Mouse (Mus musculus) midbrain, embryonic 12.5 days (tissue): Measurements from ENCODE around the gene Cmip. TPM values are rescaled to one million over a fixed set of nuclear protein-coding genes. Genes with fewer than 3 reads are reported as not detected.

Experiments
- ATAC-seq: fragments of 200-750 bp; cut with Nextera tagmentation; 2 replicates; pipeline ENCODE4 v1.8.0; 2017; ENCODE audit warnings: low read depth, moderate TSS enrichment, moderate library complexity; ENCODE audit not compliant: low FRiP score
- H3K27ac ChIP-seq: fragments of 300-500 bp; sonication (generic); replicated peaks from 2 replicates; pipeline ENCODE4 v1.5.1; 2016; ENCODE audit warnings: mild to moderate bottlenecking
- H3K27me3 ChIP-seq: fragments of 300-500 bp; sonication (generic); 2 replicates; pipeline ENCODE4 v1.6.1; 2016; ENCODE audit warnings: mild to moderate bottlenecking
- H3K36me3 ChIP-seq: fragments of 300-500 bp; sonication (generic); 2 replicates; pipeline ENCODE4 v1.6.1; 2016
- H3K4me1 ChIP-seq: fragments of 300-500 bp; sonication (generic); 2 replicates; pipeline ENCODE4 v1.6.1; 2016
- H3K4me2 ChIP-seq: fragments of 300-500 bp; sonication (generic); replicated peaks from 2 replicates; pipeline ENCODE4 v1.6.1; 2016; ENCODE audit warnings: mild to moderate bottlenecking, moderate library complexity
- H3K4me3 ChIP-seq: fragments of 300-500 bp; sonication (generic); 2 replicates; pipeline ENCODE4 v1.5.1; 2016; ENCODE audit warnings: mild to moderate bottlenecking
- H3K9ac ChIP-seq: fragments of 300-500 bp; sonication (generic); replicated peaks from 2 replicates; pipeline ENCODE4 v1.6.1; 2016; ENCODE audit warnings: mild to moderate bottlenecking, moderate library complexity
- H3K9me3 ChIP-seq: fragments of 300-500 bp; sonication (generic); 2 replicates; pipeline ENCODE4 v1.6.1; 2016; ENCODE audit warnings: mild to moderate bottlenecking
- WGBS: fragments of 180-500 bp; shearing (Covaris S2); methylation state at CpG from one replicate; pipeline ENCODE4 v1.1.7; 2016; 5-methylcytosine and 5-hydroxymethylcytosine counted together
- polyA plus RNA-seq: library from polyadenylated mRNA; unstranded; fragments of >200 nt; fragmentation: Nextera tagmentation; extraction: Ambion mirVana; gene quantifications from 2 replicates; pipeline ENCODE4 v1.2.1, GENCODE M21; 2016

Cmip gene
- polyA plus RNA-seq, 1 experiment from 2014 or later, result 30.0 TPM

DNA sequence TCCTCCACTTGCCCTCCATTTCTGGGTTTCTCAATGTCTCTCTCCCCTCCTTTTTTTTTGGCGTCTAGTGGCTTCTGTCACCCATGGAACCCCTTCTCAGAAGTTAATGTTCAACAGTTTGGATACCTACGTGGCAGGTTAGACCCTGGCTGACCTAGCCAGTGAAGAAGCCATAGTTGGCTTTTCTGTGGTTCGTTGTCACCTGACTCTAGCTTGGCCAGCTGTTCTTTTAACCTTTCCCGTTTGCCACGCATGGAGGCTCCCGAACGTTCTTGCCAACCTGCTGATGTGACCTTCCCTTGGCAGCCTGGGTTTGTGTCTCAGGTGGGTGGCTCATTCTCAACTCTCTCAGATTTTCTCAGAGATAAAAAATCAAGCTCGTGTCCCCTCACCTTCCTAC lies 60.6 kb downstream of the Cmip start:
- 95% methylated on average over 8 of the region's 8 CpGs for WGBS
- Histone ChIP-seq H3K27me3 (no peaks in the 10 kb centered on the region), H3K4me1 (peaks cover 58% of the 10 kb centered on the region), H3K27ac (no peak overlapping the region), H3K36me3 (no peaks in the 10 kb centered on the region), H3K4me3 (no peak overlapping the region), H3K9me3 (no peaks in the 10 kb centered on the region), H3K4me2 (no peak overlapping the region), H3K9ac (no peak overlapping the region)
- ATAC-seq, result no peak

DNA sequence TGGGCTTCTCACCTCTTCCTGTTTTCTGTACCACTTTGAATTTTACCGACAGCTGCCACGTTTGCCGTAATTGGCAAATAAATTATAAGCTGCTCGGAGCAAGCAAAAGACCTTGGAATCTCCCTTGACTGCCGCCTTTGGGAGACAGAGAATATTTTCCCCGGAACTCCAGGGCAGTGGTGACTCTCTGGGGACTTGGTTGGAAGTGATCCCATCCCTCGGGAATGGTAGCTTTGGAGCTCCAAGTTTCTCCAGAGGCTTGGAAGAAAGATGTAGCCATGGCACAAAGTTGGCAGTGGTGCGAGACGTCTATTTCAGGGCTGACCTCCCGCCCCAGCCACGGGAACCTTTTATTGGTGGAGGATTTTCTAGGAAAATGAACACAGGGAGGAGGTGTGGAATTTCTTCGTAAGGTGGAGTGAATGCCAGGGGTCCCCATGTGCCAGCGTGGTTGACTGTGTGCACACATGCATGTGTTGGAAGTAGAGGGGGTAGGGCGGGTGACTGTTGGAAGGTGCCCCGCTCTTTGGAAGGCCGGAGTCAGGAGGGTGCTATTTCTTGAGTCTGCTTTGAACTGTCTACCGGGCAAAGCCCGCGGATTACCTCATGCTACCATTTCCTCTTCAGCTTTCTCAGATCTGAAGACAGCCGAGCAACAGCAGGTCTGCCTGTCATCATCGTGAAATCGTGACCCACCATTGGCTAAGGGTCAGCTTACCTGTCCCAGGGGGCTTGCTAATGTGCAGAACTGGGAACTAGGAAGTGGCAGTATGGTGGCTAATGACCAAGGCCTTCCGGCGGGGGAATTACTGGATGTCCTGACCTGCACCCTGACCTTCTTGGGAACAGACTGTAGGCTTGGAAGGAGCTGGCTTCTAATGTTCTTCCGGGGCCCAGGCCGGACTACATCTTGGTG lies 62.3 kb downstream of the Cmip start:
- no peak overlapping the region for H3K27ac ChIP-seq
- H3K4me3 ChIP-seq, result no peak overlapping the region
- no peaks in the 10 kb centered on the region for H3K36me3 ChIP-seq
- H3K9ac ChIP-seq, result no peak overlapping the region
- H3K4me2 ChIP-seq, result no peak overlapping the region
- ATAC-seq, result no peak
- WGBS, result 87% methylated on average over 26 of the region's 26 CpGs
- no peaks in the 10 kb centered on the region for H3K27me3 ChIP-seq
- H3K9me3 ChIP-seq, result no peaks in the 10 kb centered on the region
- H3K4me1 ChIP-seq, result peaks cover 63% of the 10 kb centered on the region

DNA sequence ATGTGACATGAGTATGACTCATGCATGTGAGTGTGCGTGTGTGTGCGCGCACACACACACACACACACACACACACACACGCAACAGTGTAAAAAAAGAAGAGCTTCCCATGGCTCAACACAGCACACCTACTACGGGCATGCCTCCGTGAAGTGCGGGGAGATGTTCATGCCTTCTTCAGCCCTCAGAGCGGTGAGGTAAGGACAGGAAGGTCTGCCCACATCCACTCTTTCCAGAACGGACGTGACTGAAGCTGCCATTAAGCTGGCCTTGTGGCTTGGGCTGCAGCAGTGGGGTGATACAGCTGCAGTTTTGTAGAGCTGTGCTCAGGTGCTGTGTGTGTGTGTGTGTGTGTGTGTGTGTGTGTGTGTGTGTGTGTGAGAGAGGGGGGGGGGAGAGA lies 63.8 kb downstream of the Cmip start:
- Histone ChIP-seq H3K4me3 (no peak overlapping the region), H3K9ac (no peak overlapping the region; the same call in 1 of the 2 replicates), H3K4me1 (peaks cover 48% of the 10 kb centered on the region), H3K27ac (peak overlapping the region; percentile 80), H3K27me3 (no peaks in the 10 kb centered on the region), H3K4me2 (no peak overlapping the region), H3K9me3 (no peaks in the 10 kb centered on the region), H3K36me3 (no peaks in the 10 kb centered on the region; the same call in 1 of the 2 replicates)
- WGBS, result 93% methylated on average over 10 of the region's 10 CpGs
- ATAC-seq, result no peak

DNA sequence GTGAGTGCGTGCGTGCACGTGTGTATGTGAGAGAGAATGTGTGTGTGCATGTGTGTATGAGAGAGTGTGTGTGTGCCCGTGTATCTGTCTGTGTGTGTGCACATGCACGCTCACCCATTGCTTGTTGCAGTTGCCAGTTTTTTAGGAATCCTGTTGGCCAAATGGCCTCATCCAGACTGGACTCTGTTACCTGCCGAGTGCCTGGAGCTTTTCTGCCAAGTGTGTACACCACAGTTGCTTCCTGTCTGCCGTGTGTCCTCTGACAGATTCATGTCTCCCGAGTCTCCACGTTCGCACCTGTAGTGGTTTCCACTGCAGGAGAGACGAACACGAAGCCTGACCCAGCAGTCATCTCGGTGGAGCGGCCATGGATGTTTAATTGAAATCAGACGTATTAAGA lies 64.4 kb downstream of the Cmip start:
- WGBS, result 85% methylated on average over 15 of the region's 15 CpGs
- H3K9me3 ChIP-seq, result no peaks in the 10 kb centered on the region
- H3K4me2 ChIP-seq, result no peak overlapping the region
- H3K4me1 ChIP-seq, result peaks cover 44% of the 10 kb centered on the region
- no peaks in the 10 kb centered on the region for H3K27me3 ChIP-seq
- H3K9ac ChIP-seq, result no peak overlapping the region; the same call in 1 of the 2 replicates
- no peaks in the 10 kb centered on the region; the same call in 1 of the 2 replicates for H3K36me3 ChIP-seq
- no peak overlapping the region for H3K4me3 ChIP-seq
- ATAC-seq, result no peak
- H3K27ac ChIP-seq, result peak overlapping the region; percentile 80

DNA sequence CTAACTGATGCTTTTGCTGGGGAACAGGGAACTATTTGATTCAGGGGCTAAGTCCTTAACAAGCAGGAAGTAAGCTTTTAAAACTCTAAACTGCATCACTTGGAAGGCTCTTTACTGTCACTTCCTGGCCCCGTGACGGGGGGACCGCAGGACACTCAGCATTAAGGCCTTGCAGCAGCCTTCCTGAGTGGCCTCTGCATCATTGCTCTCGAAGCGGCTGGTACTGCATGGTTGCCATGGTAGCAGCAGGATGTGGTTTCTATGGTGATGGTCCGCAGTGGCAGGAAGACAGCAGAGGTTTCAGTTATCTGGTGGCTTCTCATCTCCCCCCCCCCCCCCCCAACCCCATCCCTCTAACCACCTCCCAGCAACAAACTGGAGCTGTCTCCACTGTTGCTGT lies 65.2 kb downstream of the Cmip start:
- Histone ChIP-seq H3K27me3 (no peaks in the 10 kb centered on the region), H3K36me3 (no peaks in the 10 kb centered on the region; the same call in 1 of the 2 replicates), H3K4me3 (no peak overlapping the region), H3K4me1 (peaks cover 39% of the 10 kb centered on the region), H3K27ac (peak overlapping the region; percentile 80), H3K4me2 (peak overlapping the region; percentile 32), H3K9ac (no peak overlapping the region), H3K9me3 (no peaks in the 10 kb centered on the region)
- WGBS, result 24% methylated on average over 6 of the region's 6 CpGs
- peak; percentile 90 for ATAC-seq

DNA sequence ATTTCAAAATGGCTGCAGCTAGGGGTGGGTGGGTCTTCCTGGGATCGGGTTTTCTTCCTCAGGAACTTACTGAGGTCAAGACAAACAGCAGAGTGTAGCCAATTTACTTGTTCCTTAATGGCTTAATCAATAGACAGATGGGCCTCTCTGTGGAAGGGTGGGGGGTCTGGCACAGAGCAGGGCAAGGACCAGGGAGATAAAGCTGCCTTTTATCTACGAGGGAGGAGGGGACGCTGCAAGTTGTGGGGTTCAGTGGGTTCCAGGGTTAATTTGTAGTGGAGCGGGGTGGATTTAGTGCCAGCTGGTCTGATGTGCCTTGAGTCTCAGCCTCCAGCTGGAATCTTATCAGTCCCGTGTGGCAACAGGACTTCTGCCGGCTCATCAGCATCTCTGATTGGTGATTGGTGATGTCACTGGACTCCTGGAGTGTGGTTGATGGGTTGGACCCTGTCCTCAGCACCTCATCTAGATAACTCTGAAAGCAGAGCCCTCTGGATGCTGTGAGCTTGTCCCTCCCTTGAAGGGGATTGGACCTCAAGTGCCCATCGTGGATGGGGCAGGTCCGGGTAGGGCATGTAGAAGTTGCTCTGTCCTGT lies 65.9 kb downstream of the Cmip start:
- 54% methylated on average over 8 of the region's 8 CpGs for WGBS
- Histone ChIP-seq H3K9me3 (no peaks in the 10 kb centered on the region), H3K4me3 (no peak overlapping the region), H3K27ac (peak overlapping the region; percentile 80), H3K36me3 (no peaks in the 10 kb centered on the region; the same call in 1 of the 2 replicates), H3K9ac (no peak overlapping the region), H3K4me1 (peaks cover 47% of the 10 kb centered on the region), H3K4me2 (peak overlapping the region; percentile 32), H3K27me3 (no peaks in the 10 kb centered on the region)
- ATAC-seq, result no peak

DNA sequence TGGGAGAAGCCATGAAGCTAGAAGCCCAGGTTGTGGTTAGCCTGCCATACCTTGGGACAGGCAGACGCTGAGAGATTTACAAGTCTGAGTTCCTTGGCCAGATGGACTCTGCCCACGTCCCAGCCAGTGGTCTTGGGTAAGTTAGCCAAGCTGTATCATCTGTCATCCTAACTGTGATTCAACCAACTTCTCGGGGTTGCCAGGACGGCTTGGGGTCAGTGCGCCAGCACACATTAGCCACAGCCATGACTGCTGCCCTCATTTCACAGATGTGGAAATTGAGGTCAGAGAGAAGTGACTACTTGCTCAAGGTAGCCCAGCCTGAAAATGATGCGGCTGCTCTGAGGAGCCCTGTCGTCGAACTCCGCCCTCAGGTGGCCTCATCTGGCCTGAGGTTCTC lies 68.0 kb downstream of the Cmip start:
- Histone ChIP-seq H3K4me1 (peaks cover 56% of the 10 kb centered on the region), H3K4me3 (no peak overlapping the region), H3K9ac (no peak overlapping the region), H3K27me3 (no peaks in the 10 kb centered on the region), H3K27ac (no peak overlapping the region), H3K4me2 (no peak overlapping the region), H3K36me3 (no peaks in the 10 kb centered on the region; the same call in 1 of the 2 replicates), H3K9me3 (no peaks in the 10 kb centered on the region)
- no peak for ATAC-seq
- WGBS, result 95% methylated on average over 9 of the region's 9 CpGs

DNA sequence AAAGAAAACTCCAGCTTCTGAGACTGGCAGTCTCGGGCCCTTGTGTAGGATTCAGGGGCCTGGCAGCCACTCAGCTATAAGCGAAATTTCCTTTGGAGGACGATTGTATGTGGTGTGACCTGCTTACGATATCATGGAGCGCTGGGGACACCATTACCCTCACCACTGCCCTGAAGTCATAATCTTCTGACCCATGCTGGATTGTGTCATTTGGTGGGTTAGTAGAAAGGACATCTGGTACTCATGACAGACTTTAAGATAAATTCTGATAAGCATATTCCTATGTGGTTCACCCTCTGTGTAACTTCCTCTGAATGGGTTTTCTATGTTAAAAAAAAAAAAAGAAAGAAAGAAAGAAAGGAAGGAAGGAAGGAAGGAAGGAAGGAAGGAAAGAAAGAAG lies 69.9 kb downstream of the Cmip start:
- ATAC-seq, result no peak
- H3K4me1 ChIP-seq, result peaks cover 43% of the 10 kb centered on the region
- WGBS, result 99% methylated on average over 5 of the region's 5 CpGs
- H3K27me3 ChIP-seq, result no peaks in the 10 kb centered on the region
- H3K27ac ChIP-seq, result no peak overlapping the region
- H3K9ac ChIP-seq, result no peak overlapping the region
- H3K9me3 ChIP-seq, result no peaks in the 10 kb centered on the region
- H3K4me3 ChIP-seq, result no peak overlapping the region
- H3K36me3 ChIP-seq, result no peaks in the 10 kb centered on the region; the same call in 1 of the 2 replicates
- H3K4me2 ChIP-seq, result no peak overlapping the region

DNA sequence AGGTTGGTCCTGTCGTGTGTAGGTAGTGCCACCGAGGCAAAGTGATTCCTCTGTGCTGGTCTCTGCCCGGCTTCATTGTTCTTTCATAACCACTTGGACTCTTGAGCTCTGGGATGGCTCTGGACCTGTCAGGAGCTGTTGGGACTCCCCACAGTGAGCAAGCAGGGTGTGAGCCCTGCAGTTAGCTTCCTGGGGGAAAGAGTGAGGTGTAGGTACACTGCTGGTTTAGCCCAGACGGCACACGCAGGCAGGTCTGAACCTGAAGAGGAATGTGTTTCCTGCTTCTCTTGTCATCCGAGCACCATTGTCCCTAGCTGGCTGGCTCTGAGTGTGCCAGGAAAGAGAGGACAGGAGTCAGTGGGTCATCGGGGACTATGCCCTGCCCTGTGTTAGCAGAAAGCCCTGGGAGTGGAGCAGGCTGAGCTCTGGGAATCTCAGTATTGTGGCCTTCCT lies 70.5 kb downstream of the Cmip start:
- H3K27ac ChIP-seq, result 0 out of 2 replicates have a peak overlapping the region, but pooled peaks have one; percentile 43
- H3K9me3 ChIP-seq, result no peaks in the 10 kb centered on the region
- no peak overlapping the region for H3K4me3 ChIP-seq
- no peak overlapping the region for H3K4me2 ChIP-seq
- peaks cover 43% of the 10 kb centered on the region for H3K4me1 ChIP-seq
- ATAC-seq, result no peak
- H3K36me3 ChIP-seq, result no peaks in the 10 kb centered on the region; the same call in 1 of the 2 replicates
- 39% methylated on average over 7 of the region's 7 CpGs for WGBS
- H3K9ac ChIP-seq, result no peak overlapping the region
- no peaks in the 10 kb centered on the region for H3K27me3 ChIP-seq

DNA sequence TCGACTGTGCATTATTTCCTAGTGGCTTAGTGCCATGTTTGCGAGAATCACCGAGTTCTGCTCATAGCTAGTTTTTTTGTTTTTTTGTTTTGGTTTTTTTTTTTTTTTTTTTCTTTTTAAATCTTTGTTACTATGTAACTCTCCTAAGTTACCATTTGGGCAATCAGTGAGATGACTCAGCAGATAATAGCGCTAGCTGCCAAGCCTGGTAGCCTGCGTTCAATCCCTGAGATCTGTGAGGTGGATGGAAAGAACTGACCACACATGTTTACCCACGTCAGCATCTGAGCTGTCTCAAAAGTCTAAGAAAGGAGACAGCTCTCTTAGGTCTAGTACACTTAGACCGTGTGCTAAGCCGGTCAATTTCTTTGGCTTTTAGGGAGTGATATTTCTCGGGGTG lies 71.9 kb downstream of the Cmip start:
- no peak overlapping the region for H3K27ac ChIP-seq
- ATAC-seq, result no peak
- H3K9ac ChIP-seq, result no peak overlapping the region
- H3K27me3 ChIP-seq, result no peaks in the 10 kb centered on the region
- 78% methylated on average over 9 of the region's 9 CpGs for WGBS
- no peak overlapping the region for H3K4me3 ChIP-seq
- H3K36me3 ChIP-seq, result no peaks in the 10 kb centered on the region; the same call in 1 of the 2 replicates
- H3K9me3 ChIP-seq, result no peaks in the 10 kb centered on the region
- peaks cover 46% of the 10 kb centered on the region for H3K4me1 ChIP-seq
- no peak overlapping the region for H3K4me2 ChIP-seq

DNA sequence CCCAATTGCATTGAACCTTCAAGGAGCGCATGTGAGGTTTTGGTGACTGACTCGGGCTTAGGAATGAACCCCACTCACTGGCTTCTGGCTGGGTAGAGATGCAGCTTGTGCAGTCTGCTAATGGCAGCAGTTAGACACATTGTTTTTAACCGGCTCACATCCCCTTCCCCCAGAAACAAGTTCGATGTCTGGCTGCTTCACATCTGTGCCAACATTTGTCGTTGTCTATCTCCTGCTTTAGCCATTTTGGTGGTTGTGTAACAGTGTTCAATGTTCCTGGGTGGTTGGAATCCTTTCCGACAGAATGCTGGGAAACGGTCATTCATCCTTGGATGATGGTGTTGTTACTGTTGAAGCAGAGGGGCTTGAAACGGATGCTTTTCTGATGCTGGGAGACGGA lies 72.3 kb downstream of the Cmip start:
- 75% methylated on average over 9 of the region's 9 CpGs for WGBS
- H3K4me3 ChIP-seq, result no peak overlapping the region
- H3K9ac ChIP-seq, result no peak overlapping the region
- H3K27ac ChIP-seq, result no peak overlapping the region; the same call in 1 of the 2 replicates
- H3K27me3 ChIP-seq, result no peaks in the 10 kb centered on the region
- H3K36me3 ChIP-seq, result no peaks in the 10 kb centered on the region; the same call in 1 of the 2 replicates
- no peak overlapping the region for H3K4me2 ChIP-seq
- no peaks in the 10 kb centered on the region for H3K9me3 ChIP-seq
- H3K4me1 ChIP-seq, result peaks cover 50% of the 10 kb centered on the region
- ATAC-seq, result no peak

DNA sequence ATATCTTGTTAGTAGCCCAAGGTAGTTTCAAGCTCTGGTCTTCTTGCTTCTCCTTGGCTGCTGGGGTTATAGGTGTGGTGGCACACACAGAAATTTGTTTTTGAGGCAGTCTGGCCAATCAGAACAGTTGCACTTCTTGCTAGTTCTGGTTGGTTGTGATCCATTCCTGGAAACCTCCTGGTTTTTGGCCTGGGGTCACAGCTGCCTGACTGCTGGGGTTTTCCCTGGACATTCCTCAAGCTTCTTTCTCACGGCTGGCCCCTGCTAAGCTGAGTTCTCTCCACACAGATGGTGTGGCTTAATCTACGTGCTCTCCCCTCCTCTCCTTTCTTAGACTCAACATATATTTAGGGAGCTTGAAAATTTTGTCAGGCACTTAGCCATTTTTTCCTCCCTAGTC lies 73.0 kb downstream of the Cmip start:
- H3K4me3 ChIP-seq, result no peak overlapping the region
- peaks cover 57% of the 10 kb centered on the region for H3K4me1 ChIP-seq
- no peak overlapping the region for H3K27ac ChIP-seq
- no peaks in the 10 kb centered on the region for H3K27me3 ChIP-seq
- H3K36me3 ChIP-seq, result no peaks in the 10 kb centered on the region; the same call in 1 of the 2 replicates
- H3K9me3 ChIP-seq, result no peaks in the 10 kb centered on the region
- 64% methylated on average over 2 of the region's 2 CpGs for WGBS
- H3K4me2 ChIP-seq, result no peak overlapping the region
- H3K9ac ChIP-seq, result no peak overlapping the region
- no peak for ATAC-seq
